Mouse (Mus musculus): ENCODE measurements around the gene Cd38.
A peak's percentile ranks its signal among the peaks of the same experiment; 100 is the strongest.

- TF ChIP-seq CTCF (IDR thresholded peaks at IDR 0.05; ENCODE audit: control insufficient read depth, insufficient read depth, insufficient replicate concordance, low read depth, low read length) (peak; percentile 36; the same call in 1 of the 2 replicates), POLR2A (IDR thresholded peaks at IDR 0.05; ENCODE audit: control insufficient read depth, low read depth, low read length) (no peak)
These were observed 31.0 kb upstream of the Cd38 start for GRCm38 (mm10) chr5:43837372-43837771.

All from testis, adult 2 months (tissue).